Mouse (Mus musculus): ENCODE data around the gene Prl7c1. TPM values are rescaled to one million over a fixed set of nuclear protein-coding genes. Genes with fewer than 3 reads are reported as not detected.

Gene Prl7c1
- not detected for total RNA-seq (2023)

DNA sequence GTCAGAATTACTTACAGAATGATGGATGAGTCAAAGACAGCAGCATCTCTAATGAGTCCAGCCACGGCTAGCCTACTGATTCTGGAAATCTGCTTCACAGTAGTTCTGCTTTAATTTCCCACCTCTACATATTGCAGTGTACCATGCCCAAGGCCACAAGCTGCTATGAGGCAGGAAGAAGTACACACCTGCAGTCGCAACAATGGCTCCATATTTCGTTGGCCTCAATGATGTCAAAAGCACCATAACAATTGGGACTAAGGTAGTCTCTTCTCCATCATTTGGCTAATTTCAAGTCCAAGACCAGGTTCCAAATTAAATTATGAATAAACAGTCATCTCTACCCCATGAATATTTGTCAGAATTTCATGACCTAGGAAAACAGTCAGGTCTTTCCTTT is at the start of gene Prl7c1:
Gene Prl7c1 (minus strand): TSS at position 101 of the 400 bp plus-strand sequence.

DNA sequence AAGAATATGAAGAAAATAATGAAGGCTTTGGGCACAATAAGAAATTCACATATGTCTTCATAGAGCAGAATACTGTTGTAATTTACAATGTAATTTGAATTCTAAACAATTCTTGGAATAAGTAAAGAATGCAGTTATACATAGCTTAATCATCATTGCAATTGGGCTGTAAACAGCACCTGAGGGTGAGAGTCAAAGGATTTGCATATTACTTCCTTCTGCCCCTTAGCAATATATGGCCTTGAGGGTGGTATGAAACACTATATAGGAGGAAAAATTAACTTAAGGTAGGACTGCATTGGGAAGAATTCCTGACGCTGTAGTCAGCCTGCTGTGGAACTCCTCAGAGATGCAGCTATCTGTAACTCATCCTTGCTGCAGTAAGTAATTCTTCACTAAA is 20.8 kb upstream of the Prl7c1 start, which contains the start of gene Prl2a1:
Gene Prl2a1 (plus strand): TSS at position 301 of the 400 bp plus-strand sequence.

Other genes starting within 250 kb of the Prl7c1 start
- not detected for gene Prl8a9, start 216.2 kb downstream of the Prl7c1 start, total RNA-seq (2023)
- not detected for gene Prl8a1, start 198.6 kb downstream of the Prl7c1 start, total RNA-seq (2023)
- gene Prl7b1, start 170.2 kb downstream of the Prl7c1 start, total RNA-seq (2023): not detected
- not detected for gene Prl7a1, start 138.3 kb downstream of the Prl7c1 start, total RNA-seq (2023)
- not detected for gene Prl7a2, start 112.8 kb downstream of the Prl7c1 start, total RNA-seq (2023)
- gene Prl7d1, start 64.1 kb downstream of the Prl7c1 start, total RNA-seq (2023): not detected
- gene Prl2a1, start 20.9 kb upstream of the Prl7c1 start, total RNA-seq (2023): not detected
- not detected for gene Prl2c1, start 68.5 kb upstream of the Prl7c1 start, total RNA-seq (2023)
- gene Prl4a1, start 235.4 kb upstream of the Prl7c1 start, total RNA-seq (2023): not detected